In genomic region chr3:54989358-54989757, GRCm38 (mm10) we compare ENCODE assay signal across 8 mouse cellular contexts.
DNase-seq lines count a peak whose midpoint lies in the region; ATAC-seq and TF ChIP-seq lines count a peak whose summit lies in the region.

No protein-coding gene starts in this region.

- no peak overlapping the region for H3K9ac ChIP-seq in lung, embryonic 16.5 days (ENCODE audit: low read length)

- ATAC-seq in lung, embryonic 16.5 days (ENCODE audit: low read depth), result peak; percentile 57
- no peak for ATAC-seq in monocyte, adult 5-6 weeks (replicated peaks; ENCODE audit: insufficient number of reproducible peaks, low FRiP score, low TSS enrichment, poor library complexity, severe bottlenecking)
- no peak for ATAC-seq in inflammation-experienced regulatory T-cells, adult 6 months

- 15% methylated on average over 8 of the region's 8 CpGs for WGBS in kidney, adult 2 months
- 13% methylated on average over 8 of the region's 8 CpGs for WGBS in lung, embryonic 16.5 days

- no peaks in the 10 kb centered on the region for H3K36me3 ChIP-seq in kidney, adult 2 months (ENCODE audit: control insufficient read depth, insufficient read depth, low read length)
- no peaks in the 10 kb centered on the region for H3K36me3 ChIP-seq in lung, embryonic 16.5 days (ENCODE audit: control insufficient read depth, insufficient read depth, low read length)

- no peaks in the 10 kb centered on the region for H3K27me3 ChIP-seq in kidney, adult 2 months (replicated peaks; ENCODE audit: control insufficient read depth, insufficient read depth, low read length)
- H3K27me3 ChIP-seq in lung, embryonic 16.5 days (ENCODE audit: control insufficient read depth, insufficient read depth, low read depth, low read length), result no peaks in the 10 kb centered on the region

- TF ChIP-seq POLR2A in kidney, adult 2 months (IDR thresholded peaks at IDR 0.05; ENCODE audit: low read depth, low read length), result no peak

- peak; percentile 61 to 79 for DNase-seq in cerebellum, postnatal 14 days
- no peak for DNase-seq in cerebellum, adult 8-10 months
- DNase-seq in urinary bladder, postnatal 14 days (ENCODE audit: low spot score), result peak; percentile 15
- no peak for DNase-seq in urinary bladder, postnatal 10 days (ENCODE audit: low spot score)
- DNase-seq in kidney, adult 2 months, result peak; percentile 67

- no peak overlapping the region for H3K27ac ChIP-seq in kidney, adult 2 months (ENCODE audit: insufficient read depth, low read depth, low read length)
- no peak overlapping the region for H3K27ac ChIP-seq in lung, embryonic 16.5 days (ENCODE audit: low read length)

- no peak for TF ChIP-seq CTCF in kidney, adult 2 months (conservative IDR thresholded peaks at IDR 0.05; ENCODE audit: insufficient read depth, insufficient read length, low read depth, low read length)

- no peak overlapping the region for H3K4me3 ChIP-seq in kidney, adult 2 months (ENCODE audit: insufficient read depth, low read depth, low read length)
- no peak overlapping the region for H3K4me3 ChIP-seq in lung, embryonic 16.5 days (ENCODE audit: low read length)

- no peaks in the 10 kb centered on the region for H3K9me3 ChIP-seq in lung, embryonic 16.5 days (ENCODE audit: control insufficient read depth, low read length)

- H3K4me2 ChIP-seq in lung, embryonic 16.5 days (ENCODE audit: low read depth, low read length), result no peak overlapping the region

- no peaks in the 10 kb centered on the region for H3K4me1 ChIP-seq in kidney, adult 2 months (ENCODE audit: control insufficient read depth, insufficient read depth, low read length)
- no peaks in the 10 kb centered on the region for H3K4me1 ChIP-seq in lung, embryonic 16.5 days (replicated peaks; ENCODE audit: control insufficient read depth, insufficient read depth, low read length)

Comparison
In these comparisons a context has a peak if more than half of its experiments do, and no peak if none do; other contexts are left out.
1. DNase-seq: peak in cerebellum, postnatal 14 days (2 of 2), urinary bladder, postnatal 14 days (single experiment) and kidney, adult 2 months (single experiment); none in cerebellum, adult 8-10 months (single experiment) and urinary bladder, postnatal 10 days (single experiment).